Mouse (Mus musculus) heart, embryonic 16.5 days (tissue): Measurements from ENCODE around the gene Slc2a13. TPM values are rescaled to one million over a fixed set of nuclear protein-coding genes. Genes with fewer than 3 reads are reported as not detected.

Source experiments
- ATAC-seq: fragments of 200-750 bp; cut with Nextera tagmentation; replicated peaks from 2 replicates; pipeline ENCODE4 v1.8.0; 2017; ENCODE audit warnings: moderate number of reproducible peaks; ENCODE audit not compliant: insufficient read depth, low FRiP score; ENCODE audit errors: extremely low read depth
- H3K27ac ChIP-seq: fragments of 300-500 bp; sonication (generic); 2 replicates; pipeline ENCODE4 v1.5.1; 2014; ENCODE audit warnings: mild to moderate bottlenecking, low read length, control low read depth, moderate library complexity
- H3K27me3 ChIP-seq: fragments of 300-500 bp; sonication (generic); 2 replicates; pipeline ENCODE4 v1.6.1; 2014; ENCODE audit warnings: low read length, mixed read lengths; ENCODE audit not compliant: control insufficient read depth, insufficient read depth
- H3K36me3 ChIP-seq: fragments of 300-500 bp; sonication (generic); 2 replicates; pipeline ENCODE4 v1.6.1; 2014; ENCODE audit not compliant: control insufficient read depth, insufficient read depth
- H3K4me1 ChIP-seq: fragments of 300-500 bp; sonication (generic); 2 replicates; pipeline ENCODE4 v1.6.1; 2014; ENCODE audit warnings: low read length, mixed read lengths; ENCODE audit not compliant: control insufficient read depth, insufficient read depth
- H3K4me2 ChIP-seq: fragments of 300-500 bp; sonication (generic); 2 replicates; pipeline ENCODE4 v1.6.1; 2014; ENCODE audit warnings: low read depth, mild to moderate bottlenecking, control low read depth, low read length
- H3K4me3 ChIP-seq: fragments of 300-500 bp; sonication (generic); 2 replicates; pipeline ENCODE4 v1.5.1; 2014; ENCODE audit warnings: mild to moderate bottlenecking, control low read depth, low read length
- H3K9ac ChIP-seq: fragments of 300-500 bp; sonication (generic); 2 replicates; pipeline ENCODE4 v1.6.1; 2014; ENCODE audit warnings: low read length, control low read depth
- H3K9me3 ChIP-seq: fragments of 300-500 bp; sonication (generic); replicated peaks from 2 replicates; pipeline ENCODE4 v1.6.1; 2016; ENCODE audit warnings: low read length; ENCODE audit not compliant: control insufficient read depth
- WGBS: fragments of 180-500 bp; shearing (Covaris S2); extraction: QIAGEN DNeasy Blood & Tissue Kit; methylation state at CpG from one replicate; pipeline ENCODE4 v1.1.7; 2014; 5-methylcytosine and 5-hydroxymethylcytosine counted together
- polyA plus RNA-seq: library from polyadenylated mRNA; unstranded; fragments of >200 nt; fragmentation: Nextera tagmentation; extraction: Ambion mirVana; gene quantifications from 2 replicates; pipeline ENCODE4 v1.2.1, GENCODE M21; 2015

The Slc2a13 gene
- polyA plus RNA-seq, 1 experiment from 2014 or later = 1.1 TPM

- Histone ChIP-seq H3K9ac (no peak overlapping the region), H3K36me3 (no peaks in the 10 kb centered on the region), H3K27me3 (no peaks in the 10 kb centered on the region), H3K9me3 (no peaks in the 10 kb centered on the region), H3K4me1 (no peaks in the 10 kb centered on the region), H3K4me3 (no peak overlapping the region), H3K4me2 (no peak overlapping the region), H3K27ac (no peak overlapping the region)
- 78% methylated on average over 6 of the region's 6 CpGs for WGBS
- no peak for ATAC-seq
These were observed 147.6 kb downstream of the Slc2a13 start for GRCm38 (mm10) chr15:91425426-91425825.

- no peak for ATAC-seq
These were observed 166.1 kb downstream of the Slc2a13 start for GRCm38 (mm10) chr15:91406979-91407378.

DNA sequence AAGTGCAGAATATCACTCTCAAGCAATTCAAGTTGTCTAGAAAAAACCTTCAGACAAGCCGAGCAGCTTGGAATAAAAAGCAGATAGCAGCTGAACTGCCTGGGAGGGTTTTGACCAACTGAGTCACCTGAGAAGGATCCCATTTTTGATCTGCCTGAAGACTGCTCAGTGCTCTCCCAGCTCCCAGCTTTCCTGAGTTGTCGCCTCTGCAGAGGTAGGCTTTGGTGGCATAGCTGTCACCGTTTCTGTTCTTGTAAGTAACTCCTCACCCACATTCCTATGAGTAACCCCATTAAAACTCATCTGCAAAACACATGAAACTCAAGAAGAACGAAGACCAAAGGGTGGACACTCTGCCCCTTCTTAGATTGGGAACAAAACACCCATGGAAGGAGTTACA, 177.9 kb downstream of the Slc2a13 start:
- no peaks in the 10 kb centered on the region for H3K4me1 ChIP-seq
- H3K4me3 ChIP-seq = no peak overlapping the region
- H3K36me3 ChIP-seq = no peaks in the 10 kb centered on the region
- no peak overlapping the region for H3K9ac ChIP-seq
- no peak overlapping the region for H3K4me2 ChIP-seq
- H3K27me3 ChIP-seq = no peaks in the 10 kb centered on the region
- H3K27ac ChIP-seq = no peak overlapping the region
- H3K9me3 ChIP-seq = no peaks in the 10 kb centered on the region
- WGBS = 86% methylated on average over 4 of the region's 4 CpGs
- ATAC-seq = no peak

More at GRCm38 (mm10) chr15:91406979-91407378, 166.1 kb downstream of the Slc2a13 start:
- H3K9me3 ChIP-seq = no peaks in the 10 kb centered on the region
- no peak overlapping the region for H3K9ac ChIP-seq
- no peak overlapping the region for H3K4me2 ChIP-seq
- H3K36me3 ChIP-seq = no peaks in the 10 kb centered on the region
- H3K27ac ChIP-seq = no peak overlapping the region
- H3K27me3 ChIP-seq = no peaks in the 10 kb centered on the region
- no peaks in the 10 kb centered on the region for H3K4me1 ChIP-seq
- H3K4me3 ChIP-seq = no peak overlapping the region
- 69% methylated on average over 7 of the region's 7 CpGs for WGBS

- 37% methylated on average over 1 of the region's 1 CpGs for WGBS
- H3K4me3 ChIP-seq = no peak overlapping the region
- no peak overlapping the region for H3K27ac ChIP-seq
- no peaks in the 10 kb centered on the region for H3K36me3 ChIP-seq
- H3K4me2 ChIP-seq = no peak overlapping the region
- ATAC-seq = no peak
- H3K9ac ChIP-seq = no peak overlapping the region
- H3K4me1 ChIP-seq = no peaks in the 10 kb centered on the region
- no peaks in the 10 kb centered on the region for H3K27me3 ChIP-seq
- no peaks in the 10 kb centered on the region for H3K9me3 ChIP-seq
These were observed 189.4 kb downstream of the Slc2a13 start for GRCm38 (mm10) chr15:91383694-91384093.

DNA sequence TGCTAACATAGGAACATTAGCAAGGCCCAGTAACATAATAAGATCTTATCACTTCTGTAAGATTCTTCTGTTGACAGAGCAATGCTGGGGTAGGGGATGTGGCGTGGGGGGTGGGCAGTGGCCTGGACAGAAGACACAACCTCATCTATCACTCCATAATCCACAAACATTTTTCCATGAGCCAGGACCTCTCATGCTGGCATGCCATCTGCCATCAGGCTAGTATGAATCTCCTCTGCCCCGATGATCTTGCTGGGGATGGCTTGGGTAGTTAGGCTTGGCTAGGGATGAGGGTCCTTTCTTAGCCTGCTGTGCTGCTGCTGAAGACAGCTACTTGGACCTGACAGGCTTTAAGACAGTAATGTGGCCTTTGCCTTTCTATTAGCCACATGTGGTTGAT, 190.5 kb downstream of the Slc2a13 start:
- ATAC-seq = no peak
- Histone ChIP-seq H3K4me1 (no peaks in the 10 kb centered on the region), H3K27ac (no peak overlapping the region), H3K9ac (no peak overlapping the region), H3K27me3 (no peaks in the 10 kb centered on the region), H3K4me2 (no peak overlapping the region), H3K4me3 (no peak overlapping the region), H3K9me3 (no peaks in the 10 kb centered on the region), H3K36me3 (no peaks in the 10 kb centered on the region)
- 89% methylated on average over 2 of the region's 2 CpGs for WGBS

DNA sequence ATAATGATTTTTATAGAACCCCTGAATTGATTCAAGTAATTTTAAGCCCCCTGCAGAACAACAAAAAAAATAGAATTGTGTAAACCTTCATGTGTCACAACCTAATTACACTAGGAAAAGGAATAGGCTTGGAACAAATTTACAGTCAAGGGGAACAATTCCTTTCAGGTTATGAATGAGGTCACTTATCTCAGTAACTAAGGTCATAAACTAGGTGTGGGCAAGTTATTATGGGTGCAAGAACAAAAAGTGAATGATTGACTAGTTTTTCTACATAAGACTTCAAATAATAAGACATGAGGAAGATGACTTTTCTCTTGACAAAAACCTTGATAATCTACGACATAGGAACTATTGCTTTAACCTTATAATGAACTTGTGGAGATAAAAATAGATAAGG, 191.2 kb downstream of the Slc2a13 start:
- H3K27ac ChIP-seq = no peak overlapping the region
- no peaks in the 10 kb centered on the region for H3K9me3 ChIP-seq
- H3K4me1 ChIP-seq = no peaks in the 10 kb centered on the region
- no peaks in the 10 kb centered on the region for H3K36me3 ChIP-seq
- WGBS = 67% methylated on average over 1 of the region's 1 CpGs
- no peak overlapping the region for H3K4me3 ChIP-seq
- no peak overlapping the region for H3K9ac ChIP-seq
- no peaks in the 10 kb centered on the region for H3K27me3 ChIP-seq
- no peak for ATAC-seq
- no peak overlapping the region for H3K4me2 ChIP-seq

GRCm38 (mm10) chr15:91378751-91379325, 194.2 kb downstream of the Slc2a13 start:
- H3K27ac ChIP-seq = no peak overlapping the region
- no peak for ATAC-seq
- H3K9me3 ChIP-seq = no peaks in the 10 kb centered on the region
- H3K4me2 ChIP-seq = no peak overlapping the region
- H3K9ac ChIP-seq = no peak overlapping the region
- no peaks in the 10 kb centered on the region for H3K36me3 ChIP-seq
- H3K4me3 ChIP-seq = no peak overlapping the region
- no peaks in the 10 kb centered on the region for H3K4me1 ChIP-seq
- WGBS = 43% methylated on average over 8 of the region's 8 CpGs
- H3K27me3 ChIP-seq = no peaks in the 10 kb centered on the region

DNA sequence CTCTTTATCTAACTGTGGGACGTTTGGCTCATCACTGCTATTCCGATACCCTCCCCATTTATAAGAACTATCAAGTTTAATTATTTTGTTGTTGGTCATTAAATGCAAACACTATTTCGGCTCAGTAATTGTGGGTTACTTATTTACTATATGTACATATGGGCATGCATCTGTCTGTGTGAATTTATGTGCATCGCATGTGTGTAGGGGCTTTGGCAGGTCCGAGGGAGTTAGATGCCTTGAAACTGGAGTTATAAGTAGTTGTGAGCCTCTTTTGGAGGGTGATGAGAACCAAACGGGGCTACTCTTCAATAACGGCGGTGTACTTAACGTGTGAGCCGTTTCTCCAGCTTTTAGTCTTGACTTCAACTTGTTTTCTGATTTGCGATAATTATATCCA, 195.5 kb downstream of the Slc2a13 start:
- no peak overlapping the region for H3K4me2 ChIP-seq
- no peak overlapping the region for H3K27ac ChIP-seq
- H3K4me1 ChIP-seq = no peaks in the 10 kb centered on the region
- 85% methylated on average over 11 of the region's 11 CpGs for WGBS
- ATAC-seq = no peak
- H3K36me3 ChIP-seq = no peaks in the 10 kb centered on the region
- no peak overlapping the region for H3K4me3 ChIP-seq
- H3K9ac ChIP-seq = no peak overlapping the region
- H3K9me3 ChIP-seq = no peaks in the 10 kb centered on the region
- no peaks in the 10 kb centered on the region for H3K27me3 ChIP-seq

DNA sequence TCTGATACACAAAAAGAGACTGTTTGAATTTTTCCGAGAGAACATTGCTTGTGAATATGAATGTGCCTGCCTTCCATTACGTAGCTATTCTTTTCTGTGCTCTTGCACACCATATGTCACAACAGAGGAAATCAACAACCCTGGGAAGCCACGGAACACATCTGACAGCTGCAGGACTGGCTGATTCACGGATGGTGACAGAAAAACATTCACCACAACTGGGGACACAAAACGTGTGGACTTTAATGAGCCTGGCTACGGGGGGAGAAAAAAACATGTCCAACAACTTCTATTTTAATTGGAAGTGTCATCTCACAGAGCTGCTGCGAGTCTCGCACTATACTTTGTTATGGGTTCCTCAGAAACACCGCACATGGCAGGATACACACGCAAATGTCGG, 196.0 kb downstream of the Slc2a13 start:
- H3K27ac ChIP-seq = no peak overlapping the region
- no peak overlapping the region for H3K4me2 ChIP-seq
- 69% methylated on average over 11 of the region's 11 CpGs for WGBS
- no peaks in the 10 kb centered on the region for H3K4me1 ChIP-seq
- no peaks in the 10 kb centered on the region for H3K27me3 ChIP-seq
- H3K4me3 ChIP-seq = no peak overlapping the region
- no peaks in the 10 kb centered on the region for H3K36me3 ChIP-seq
- H3K9me3 ChIP-seq = no peaks in the 10 kb centered on the region
- H3K9ac ChIP-seq = no peak overlapping the region
- no peak for ATAC-seq
